In the genomic region with DNA sequence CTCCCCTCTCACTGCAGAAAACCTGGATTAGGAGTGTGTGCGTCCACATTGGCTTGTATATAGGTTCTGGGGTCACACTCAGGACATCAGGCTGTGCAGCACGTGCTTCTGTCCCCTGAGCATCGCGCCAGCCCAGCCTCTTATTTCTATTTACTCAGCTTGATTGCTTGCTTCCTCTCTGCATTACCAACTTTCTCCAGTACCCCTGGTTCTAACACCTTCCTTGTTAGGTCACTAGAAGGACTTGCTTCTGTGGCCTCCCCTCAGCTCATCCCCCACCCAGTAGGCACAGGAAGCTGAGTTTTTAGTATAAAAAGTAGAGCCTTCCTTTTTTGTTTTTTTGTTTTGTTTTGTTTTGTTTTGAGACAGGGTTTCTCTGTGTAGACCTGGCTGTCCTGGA, we compare ENCODE assay signal across 24 mouse cellular contexts. TPM values are rescaled to one million over a fixed set of nuclear protein-coding genes. Genes with fewer than 3 reads are reported as not detected.
"Had no signal": no experiment of that assay in that cellular context is flagged by ENCODE, and none has a peak within 500 bp of the region (broad histone marks: within the 10 kb centered on the region; RNA-seq: fewer than 3 reads in every experiment).

No protein-coding gene starts in this region.

- ATAC-seq: intestine, postnatal 0 days had no signal

- H3K27ac ChIP-seq: kidney, postnatal 0 days; limb, embryonic 15.5 days; liver, embryonic 13.5 days; midbrain, embryonic 12.5 days; neural tube, embryonic 13.5 days had no signal

- DNase-seq: kidney, adult 9 months; kidney, postnatal 36 days; layer of hippocampus, adult 9-11 months; layer of hippocampus, postnatal 36 days; liver, embryonic 13.5 days; lung, postnatal 4 days; retina, postnatal 1 day; right cerebral cortex, postnatal 4 days; spleen, adult 18-20 months had no signal

- H3K4me3 ChIP-seq: limb, embryonic 15.5 days; liver, embryonic 13.5 days; megakaryocyte, embryonic 14.5 days; midbrain, embryonic 12.5 days; myocyte; neural tube, embryonic 13.5 days had no signal

- H3K4me1 ChIP-seq: limb, embryonic 15.5 days; midbrain, embryonic 12.5 days; neural tube, embryonic 13.5 days had no signal

- H3K4me2 ChIP-seq: limb, embryonic 15.5 days; liver, embryonic 13.5 days; midbrain, embryonic 12.5 days; neural tube, embryonic 13.5 days had no signal

- H3K9me3 ChIP-seq: limb, embryonic 15.5 days; liver, embryonic 13.5 days; megakaryocyte, embryonic 14.5 days; midbrain, embryonic 12.5 days; neural tube, embryonic 13.5 days had no signal

- H3K27me3 ChIP-seq: limb, embryonic 15.5 days; liver, embryonic 13.5 days; midbrain, embryonic 12.5 days; neural tube, embryonic 13.5 days had no signal

- H3K36me3 ChIP-seq: liver, embryonic 13.5 days had no signal

- H3K9ac ChIP-seq: limb, embryonic 15.5 days; liver, embryonic 13.5 days; midbrain, embryonic 12.5 days; neural tube, embryonic 13.5 days had no signal

RNA-seq across cellular contexts. Expression of a gene that starts 47.1 kb away (rescaled TPM):
- total RNA-seq: layer of hippocampus, adult 18-20 months; layer of hippocampus, postnatal 36 days; left cerebral cortex, adult 8-10 months; left cerebral cortex, postnatal 25 days had no signal
- polyA plus RNA-seq: intestine, postnatal 0 days; kidney, postnatal 0 days; limb, embryonic 11.5 days; limb, embryonic 15.5 days; liver, embryonic 13.5 days; lung, embryonic 16.5 days; midbrain, embryonic 12.5 days; midbrain, postnatal 0 days; neural tube, embryonic 13.5 days; stomach, embryonic 16.5 days; thymus, postnatal 0 days had no signal
